Mouse (Mus musculus): Measurements from ENCODE around the gene Btrc. TPM values are rescaled to one million over a fixed set of nuclear protein-coding genes. Genes with fewer than 3 reads are reported as not detected.

Gene Btrc
- polyA plus RNA-seq (2015; fragmentation: Illumina TruSeq; extraction: RNeasy Lipid Tissue Mini Kit (QIAGEN cat#74804); ENCODE audit: low read depth, low replicate concordance), result 79.3 TPM

GRCm38 (mm10) chr19:45363384-45363926, at the start of gene Btrc:
TSS of gene Btrc (plus strand) at chr19:45363734.

DNA sequence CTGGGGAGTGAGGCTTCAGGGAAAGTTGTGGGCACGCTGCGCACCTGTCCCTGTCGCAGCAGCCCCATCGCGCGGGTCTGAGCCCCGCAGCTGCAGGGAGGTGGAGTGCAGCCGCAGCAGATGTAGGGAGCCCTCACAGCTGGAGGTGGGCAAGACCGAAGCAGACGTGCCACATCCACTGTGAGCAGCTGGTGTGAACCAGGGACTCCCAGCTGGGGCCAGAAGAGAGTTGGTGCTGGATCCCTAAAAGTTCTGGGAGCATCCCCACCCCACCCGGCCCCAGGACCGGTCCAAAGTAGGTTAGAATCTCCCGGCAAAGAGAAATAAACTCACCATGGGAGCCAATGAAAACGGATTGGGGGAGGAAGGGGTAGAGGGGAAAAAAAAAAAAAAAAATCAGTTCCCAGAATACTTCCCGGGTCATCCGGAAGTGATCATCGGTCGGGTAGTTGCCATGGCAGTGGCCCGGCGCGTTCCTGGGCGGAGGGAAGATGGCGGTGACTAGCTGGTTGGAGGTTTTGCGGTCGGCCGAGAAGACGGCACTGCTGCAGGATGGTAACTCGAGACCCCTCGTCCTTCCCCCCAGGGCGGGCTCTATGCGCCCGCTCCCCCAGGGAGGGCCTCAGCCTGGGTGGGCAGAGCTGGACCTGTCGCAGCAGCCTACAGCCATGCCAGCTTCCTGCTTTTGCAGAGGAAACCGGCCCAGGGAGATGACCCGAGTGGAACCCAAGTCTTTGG, 196.8 kb downstream of the Btrc start, which contains the start of the genes Poll and Gm17018:
Poll (minus strand) TSS at position 379 of the 738 bp plus-strand sequence.
Gm17018 (plus strand) TSS at position 463 of the 738 bp plus-strand sequence.

Other genes with a start within 250 kb of the Btrc start
- gene Tlx1, start 213.1 kb upstream of the Btrc start, polyA plus RNA-seq (2015; fragmentation: Illumina TruSeq; extraction: RNeasy Lipid Tissue Mini Kit (QIAGEN cat#74804); ENCODE audit: low read depth, low replicate concordance), result not detected
- gene Lbx1, start 127.9 kb upstream of the Btrc start, polyA plus RNA-seq (2015; fragmentation: Illumina TruSeq; extraction: RNeasy Lipid Tissue Mini Kit (QIAGEN cat#74804); ENCODE audit: low read depth, low replicate concordance), result not detected
- 10.4 TPM for gene Poll, start 196.8 kb downstream of the Btrc start, polyA plus RNA-seq (2015; fragmentation: Illumina TruSeq; extraction: RNeasy Lipid Tissue Mini Kit (QIAGEN cat#74804); ENCODE audit: low read depth, low replicate concordance)
- 75.0 TPM for gene Gm17018, start 196.9 kb downstream of the Btrc start, polyA plus RNA-seq (2015; fragmentation: Illumina TruSeq; extraction: RNeasy Lipid Tissue Mini Kit (QIAGEN cat#74804); ENCODE audit: low read depth, low replicate concordance)